Mouse (Mus musculus): ENCODE results near the gene Map2k2.

Map2k2 gene

DNA sequence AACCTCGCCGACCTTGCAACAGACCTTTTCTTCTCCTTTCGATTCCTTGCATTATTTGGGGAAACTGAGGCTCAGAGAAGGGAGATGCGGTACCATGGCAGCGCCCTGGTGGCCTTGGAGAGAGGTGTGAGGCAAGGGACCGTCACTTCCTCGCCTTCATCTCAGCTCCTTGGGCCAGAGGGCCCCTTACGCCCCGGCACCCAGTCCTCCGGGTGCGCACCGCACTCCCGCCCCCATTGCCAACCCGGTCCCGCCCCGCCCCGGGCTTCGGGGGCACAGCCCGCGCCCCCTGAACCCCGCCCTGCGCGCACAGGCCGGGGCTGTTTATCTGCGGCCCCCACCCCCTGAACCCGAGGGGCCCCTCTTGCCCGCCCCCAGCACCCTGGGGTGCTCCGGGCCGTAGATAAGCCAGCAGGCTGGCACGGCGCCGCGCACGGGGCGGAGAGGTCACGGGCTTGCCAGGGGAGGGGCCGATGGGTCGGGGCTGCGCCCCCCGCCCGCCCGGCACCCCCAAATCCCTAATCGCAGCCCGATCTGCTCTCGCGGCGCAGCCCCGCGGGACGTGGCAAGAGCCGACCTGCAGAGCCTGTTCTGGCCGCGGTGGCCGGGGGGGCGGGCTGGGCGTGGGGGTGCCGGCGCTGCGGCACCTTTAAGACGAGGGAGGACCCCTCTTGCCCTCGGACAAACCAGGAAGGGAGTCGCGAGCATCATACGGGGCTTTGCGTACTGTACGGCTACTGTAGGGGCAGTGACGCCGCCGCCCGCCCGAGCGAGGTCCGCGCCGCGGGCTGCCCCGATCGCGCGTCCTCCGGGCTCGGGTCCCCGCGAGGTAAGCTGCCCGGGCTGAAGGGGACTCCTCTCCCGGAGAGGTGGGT, 30.4 kb downstream of the Map2k2 start:
- DNase-seq (ENCODE audit: low read depth, low spot score), result peak; percentile 78
- Histone ChIP-seq H3K27me3 (ENCODE audit: control insufficient read depth, insufficient read depth, low read length, poor library complexity, severe bottlenecking) (no peaks in the 10 kb centered on the region), H3K36me3 (ENCODE audit: control insufficient read depth, insufficient read depth, low read length, poor library complexity, severe bottlenecking) (no peaks in the 10 kb centered on the region)

DNA sequence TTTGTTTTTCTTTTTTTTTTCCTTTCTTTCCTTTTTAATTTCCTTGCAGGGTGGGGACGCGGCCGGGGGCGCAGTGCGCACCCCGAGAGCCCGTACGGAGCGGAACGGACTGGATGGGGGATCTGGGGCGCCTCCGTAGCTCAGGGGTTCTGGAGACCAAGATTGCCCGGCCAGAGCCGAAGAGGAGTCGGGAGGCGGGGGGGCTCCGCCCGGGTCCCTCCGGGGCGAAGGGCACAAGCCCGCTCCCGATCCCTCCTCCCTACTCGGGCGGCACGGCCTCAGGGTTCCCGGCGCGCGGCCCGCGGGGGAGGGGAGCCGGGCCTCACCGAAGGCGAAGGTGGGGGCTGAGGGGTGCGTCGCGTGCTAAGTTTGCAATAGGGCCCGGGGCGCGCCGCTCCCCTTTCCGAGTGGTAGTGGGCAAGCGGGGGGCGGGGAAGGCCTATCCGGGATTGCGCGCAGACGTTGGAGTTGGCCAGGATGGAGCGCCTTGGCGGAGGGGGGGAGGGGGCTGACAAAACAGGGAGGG, 31.1 kb downstream of the Map2k2 start:
- H3K36me3 ChIP-seq (ENCODE audit: control insufficient read depth, insufficient read depth, low read length, poor library complexity, severe bottlenecking), result 0 out of 2 replicates have a peak, but pooled peaks cover 3% of the 10 kb centered on the region
- peak; percentile 75 for DNase-seq (ENCODE audit: low read depth, low spot score)
- no peaks in the 10 kb centered on the region for H3K27me3 ChIP-seq (ENCODE audit: control insufficient read depth, insufficient read depth, low read length, poor library complexity, severe bottlenecking)

- DNase-seq (ENCODE audit: low read depth, low spot score), result peak; percentile 99
- no peaks in the 10 kb centered on the region for H3K27me3 ChIP-seq (ENCODE audit: control insufficient read depth, insufficient read depth, low read length, poor library complexity, severe bottlenecking)
- 0 out of 2 replicates have a peak, but pooled peaks cover 3% of the 10 kb centered on the region for H3K36me3 ChIP-seq (ENCODE audit: control insufficient read depth, insufficient read depth, low read length, poor library complexity, severe bottlenecking)
Measured at GRCm38 (mm10) chr10:81137252-81138130, 31.8 kb downstream of the Map2k2 start.

DNA sequence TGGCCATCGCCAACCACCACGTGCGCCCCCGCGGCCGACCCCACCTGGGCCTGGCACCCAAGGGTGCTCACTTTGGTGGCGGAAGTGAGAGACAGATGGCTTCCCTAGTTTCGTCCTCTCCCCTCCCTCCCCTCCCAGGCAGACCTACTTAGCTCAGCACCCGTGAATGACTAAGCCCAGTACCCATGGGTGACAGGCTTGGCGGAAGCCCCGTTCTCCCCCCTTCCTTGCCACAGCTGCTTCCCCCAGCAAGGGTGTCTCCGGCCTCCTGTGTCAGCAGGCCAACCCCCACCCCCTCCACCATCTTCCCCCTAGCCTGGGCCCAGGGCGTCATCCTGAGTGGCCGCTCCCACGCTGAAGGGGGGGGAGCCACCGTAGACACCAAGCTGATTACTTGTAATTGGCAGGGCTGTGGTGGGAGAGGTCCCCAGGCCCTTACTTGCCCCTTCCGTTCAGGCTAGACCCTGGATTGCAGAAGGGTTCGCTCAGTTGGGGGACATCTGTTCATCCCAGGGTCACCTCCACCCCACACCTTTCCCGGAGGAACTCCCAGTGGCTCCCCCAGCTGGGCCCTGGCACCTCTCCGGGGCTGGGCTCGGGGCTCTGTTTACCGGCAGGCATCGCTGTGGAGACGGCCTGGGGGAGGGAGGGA, 32.5 kb downstream of the Map2k2 start:
- no peaks in the 10 kb centered on the region for H3K27me3 ChIP-seq (ENCODE audit: control insufficient read depth, insufficient read depth, low read length, poor library complexity, severe bottlenecking)
- DNase-seq (ENCODE audit: low read depth, low spot score), result peak; percentile 88
- 0 out of 2 replicates have a peak, but pooled peaks cover 3% of the 10 kb centered on the region for H3K36me3 ChIP-seq (ENCODE audit: control insufficient read depth, insufficient read depth, low read length, poor library complexity, severe bottlenecking)

- peaks cover 5% of the 10 kb centered on the region; the same call in 1 of the 2 replicates for H3K36me3 ChIP-seq (ENCODE audit: control insufficient read depth, insufficient read depth, low read length, poor library complexity, severe bottlenecking)
- no peak for DNase-seq (ENCODE audit: low read depth, low spot score)
Measured at GRCm38 (mm10) chr10:81138821-81139528, 33.3 kb downstream of the Map2k2 start.

GRCm38 (mm10) chr10:81139529-81139846, 33.8 kb downstream of the Map2k2 start:
- no peak for DNase-seq (ENCODE audit: low read depth, low spot score)
- Histone ChIP-seq H3K36me3 (ENCODE audit: control insufficient read depth, insufficient read depth, low read length, poor library complexity, severe bottlenecking) (peaks cover 10% of the 10 kb centered on the region; the same call in 1 of the 2 replicates), H3K27me3 (ENCODE audit: control insufficient read depth, insufficient read depth, low read length, poor library complexity, severe bottlenecking) (no peaks in the 10 kb centered on the region)

More at GRCm38 (mm10) chr10:81138821-81139528, 33.3 kb downstream of the Map2k2 start:
- H3K27me3 ChIP-seq (ENCODE audit: control insufficient read depth, insufficient read depth, low read length, poor library complexity, severe bottlenecking), result no peaks in the 10 kb centered on the region

DNA sequence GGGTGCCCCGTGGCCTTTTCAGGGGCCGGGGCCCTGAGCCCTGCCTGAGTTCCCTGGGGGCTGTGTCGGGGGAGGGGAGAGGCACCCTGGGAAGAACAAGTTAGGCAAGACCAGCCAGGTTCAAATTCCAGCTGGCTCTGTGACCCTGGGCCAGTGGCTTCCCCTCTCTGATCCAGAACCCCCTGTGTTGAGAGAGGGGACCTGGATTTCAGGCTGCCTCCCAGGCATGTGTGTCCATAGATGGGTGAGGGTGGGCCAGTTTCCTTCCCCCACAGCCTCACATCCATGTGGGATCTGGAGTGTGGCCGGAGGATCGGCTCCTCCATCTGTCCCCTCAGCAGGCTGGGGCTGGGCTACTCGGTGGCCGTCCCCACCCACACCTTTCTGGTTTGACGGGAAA, 34.3 kb downstream of the Map2k2 start:
- no peak for DNase-seq (ENCODE audit: low read depth, low spot score)
- Histone ChIP-seq H3K27me3 (ENCODE audit: control insufficient read depth, insufficient read depth, low read length, poor library complexity, severe bottlenecking) (no peaks in the 10 kb centered on the region), H3K36me3 (ENCODE audit: control insufficient read depth, insufficient read depth, low read length, poor library complexity, severe bottlenecking) (peaks cover 14% of the 10 kb centered on the region; the same call in 1 of the 2 replicates)

GRCm38 (mm10) chr10:81140717-81141454, 35.2 kb downstream of the Map2k2 start:
- no peak for DNase-seq (ENCODE audit: low read depth, low spot score)
- Histone ChIP-seq H3K27me3 (ENCODE audit: control insufficient read depth, insufficient read depth, low read length, poor library complexity, severe bottlenecking) (no peaks in the 10 kb centered on the region), H3K36me3 (ENCODE audit: control insufficient read depth, insufficient read depth, low read length, poor library complexity, severe bottlenecking) (peaks cover 22% of the 10 kb centered on the region)

GRCm38 (mm10) chr10:81141455-81142210, 35.9 kb downstream of the Map2k2 start:
- Histone ChIP-seq H3K36me3 (ENCODE audit: control insufficient read depth, insufficient read depth, low read length, poor library complexity, severe bottlenecking) (peaks cover 27% of the 10 kb centered on the region), H3K27me3 (ENCODE audit: control insufficient read depth, insufficient read depth, low read length, poor library complexity, severe bottlenecking) (no peaks in the 10 kb centered on the region)
- DNase-seq (ENCODE audit: low read depth, low spot score), result no peak

DNA sequence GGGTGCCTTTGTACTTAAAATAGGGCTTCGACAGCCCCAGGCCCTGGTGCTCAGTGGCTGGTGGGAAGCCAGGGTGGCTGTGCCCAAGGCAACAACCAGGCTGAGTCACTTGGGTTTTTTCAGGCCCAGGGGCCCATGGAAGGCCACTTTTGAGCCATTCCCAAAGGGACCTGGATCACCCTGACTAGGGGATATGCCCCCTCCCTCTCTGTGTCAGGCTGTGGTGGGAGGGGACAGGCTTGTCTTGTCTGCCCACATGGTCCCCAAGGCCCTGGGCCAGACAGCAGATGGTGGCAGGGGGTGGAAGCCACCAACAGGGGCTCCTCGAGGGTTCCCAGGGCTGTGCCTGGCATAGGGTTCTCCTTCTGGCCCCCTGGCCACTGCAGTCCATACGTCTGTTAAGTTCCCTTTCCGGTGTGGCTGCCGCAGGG, 36.9 kb downstream of the Map2k2 start:
- Histone ChIP-seq H3K27me3 (ENCODE audit: control insufficient read depth, insufficient read depth, low read length, poor library complexity, severe bottlenecking) (no peaks in the 10 kb centered on the region), H3K36me3 (ENCODE audit: control insufficient read depth, insufficient read depth, low read length, poor library complexity, severe bottlenecking) (peaks cover 34% of the 10 kb centered on the region)
- no peak for DNase-seq (ENCODE audit: low read depth, low spot score)

- peaks cover 36% of the 10 kb centered on the region for H3K36me3 ChIP-seq (ENCODE audit: control insufficient read depth, insufficient read depth, low read length, poor library complexity, severe bottlenecking)
- no peak for DNase-seq (ENCODE audit: low read depth, low spot score)
- no peaks in the 10 kb centered on the region for H3K27me3 ChIP-seq (ENCODE audit: control insufficient read depth, insufficient read depth, low read length, poor library complexity, severe bottlenecking)
Measured at GRCm38 (mm10) chr10:81143157-81143633, 37.5 kb downstream of the Map2k2 start.

DNA sequence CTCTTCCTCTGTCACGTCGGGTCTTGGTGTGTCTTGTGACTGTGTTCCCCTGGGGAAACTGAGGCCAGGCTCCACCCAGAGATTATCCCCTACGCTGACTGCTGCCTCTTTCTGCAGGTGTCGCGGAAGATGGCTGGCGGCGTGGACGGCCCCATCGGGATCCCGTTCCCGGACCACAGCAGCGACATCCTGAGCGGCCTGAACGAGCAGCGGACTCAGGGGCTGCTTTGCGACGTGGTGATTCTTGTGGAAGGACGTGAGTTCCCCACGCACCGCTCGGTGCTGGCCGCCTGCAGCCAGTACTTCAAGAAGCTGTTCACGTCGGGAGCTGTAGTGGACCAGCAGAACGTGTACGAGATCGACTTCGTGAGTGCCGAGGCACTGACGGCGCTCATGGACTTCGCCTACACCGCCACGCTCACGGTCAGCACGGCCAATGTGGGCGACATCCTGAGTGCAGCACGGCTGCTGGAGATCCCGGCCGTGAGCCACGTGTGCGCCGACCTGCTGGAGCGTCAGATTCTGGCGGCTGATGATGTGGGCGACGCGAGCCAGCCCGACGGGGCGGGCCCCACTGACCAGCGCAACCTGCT, 38.2 kb downstream of the Map2k2 start:
- peaks cover 41% of the 10 kb centered on the region for H3K36me3 ChIP-seq (ENCODE audit: control insufficient read depth, insufficient read depth, low read length, poor library complexity, severe bottlenecking)
- H3K27me3 ChIP-seq (ENCODE audit: control insufficient read depth, insufficient read depth, low read length, poor library complexity, severe bottlenecking), result no peaks in the 10 kb centered on the region
- DNase-seq (ENCODE audit: low read depth, low spot score), result no peak
